Mouse (Mus musculus) spleen, postnatal 36 days (tissue): ENCODE measurements around the gene Rims1.

Experiments
- DNase-seq, 2 experiments: peaks; one replicate each; pipeline ENCODE4 v3.0.0; 2022; ENCODE audit warnings: low spot score in 2 of 2, mixed read lengths in 1 of 2

Gene Rims1

DNA sequence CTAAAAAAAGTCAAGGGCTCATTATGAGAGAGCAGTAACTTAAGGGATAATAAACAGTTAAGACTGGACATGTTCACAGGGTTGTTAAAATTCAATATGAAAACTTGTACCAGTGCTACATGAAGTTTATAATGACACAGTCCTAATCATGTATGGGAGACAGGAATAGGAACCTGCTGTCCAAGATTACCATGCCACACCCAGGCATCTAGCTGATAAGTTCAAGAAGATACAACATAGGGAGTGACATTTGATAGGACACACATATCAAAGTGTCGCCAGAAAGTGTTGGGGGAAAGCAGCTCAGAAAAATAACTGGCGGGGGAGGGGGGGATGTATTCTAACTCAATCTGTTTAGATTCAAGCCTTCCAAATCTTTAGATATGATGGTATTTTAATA, 449.6 kb downstream of the Rims1 start:
- no peak for DNase-seq

DNA sequence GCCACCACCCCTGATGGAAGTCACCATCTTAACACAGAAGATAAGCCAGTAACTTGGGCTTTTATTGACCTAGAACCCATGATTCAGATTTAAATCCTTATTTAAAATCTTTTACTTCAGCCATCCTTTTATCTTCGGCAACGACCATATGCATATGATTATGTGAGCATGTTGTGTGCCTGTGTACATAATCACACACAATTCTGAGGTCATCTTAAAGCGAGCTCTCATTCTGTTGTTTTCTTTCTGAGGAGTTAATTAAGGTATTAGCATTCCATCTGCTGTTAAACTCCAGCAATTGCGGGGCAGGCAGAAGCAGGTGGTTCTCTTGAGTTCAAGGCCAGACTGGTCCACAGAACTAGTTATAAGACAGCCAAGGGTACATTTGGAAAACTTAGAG, 452.1 kb downstream of the Rims1 start:
- no peak for DNase-seq

DNA sequence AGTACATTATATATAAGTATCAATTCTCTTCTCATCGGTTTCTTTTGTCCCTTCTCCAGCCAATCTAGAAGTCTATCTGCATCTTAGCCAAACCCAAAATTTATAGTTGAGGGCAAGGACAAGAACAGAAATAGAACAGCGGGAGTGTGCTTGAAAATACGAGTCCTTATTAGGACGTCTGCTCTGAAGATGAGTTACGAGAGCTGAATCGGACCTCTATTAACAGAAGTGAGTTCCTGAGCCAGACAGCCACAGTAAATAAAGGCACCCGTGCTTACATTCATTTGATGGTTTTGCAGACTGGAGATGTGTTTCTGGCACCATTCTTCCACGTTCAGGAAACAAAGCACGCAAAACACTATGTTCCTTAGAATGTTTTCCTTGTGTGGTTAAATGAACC, 466.9 kb downstream of the Rims1 start:
- no peak for DNase-seq

DNA sequence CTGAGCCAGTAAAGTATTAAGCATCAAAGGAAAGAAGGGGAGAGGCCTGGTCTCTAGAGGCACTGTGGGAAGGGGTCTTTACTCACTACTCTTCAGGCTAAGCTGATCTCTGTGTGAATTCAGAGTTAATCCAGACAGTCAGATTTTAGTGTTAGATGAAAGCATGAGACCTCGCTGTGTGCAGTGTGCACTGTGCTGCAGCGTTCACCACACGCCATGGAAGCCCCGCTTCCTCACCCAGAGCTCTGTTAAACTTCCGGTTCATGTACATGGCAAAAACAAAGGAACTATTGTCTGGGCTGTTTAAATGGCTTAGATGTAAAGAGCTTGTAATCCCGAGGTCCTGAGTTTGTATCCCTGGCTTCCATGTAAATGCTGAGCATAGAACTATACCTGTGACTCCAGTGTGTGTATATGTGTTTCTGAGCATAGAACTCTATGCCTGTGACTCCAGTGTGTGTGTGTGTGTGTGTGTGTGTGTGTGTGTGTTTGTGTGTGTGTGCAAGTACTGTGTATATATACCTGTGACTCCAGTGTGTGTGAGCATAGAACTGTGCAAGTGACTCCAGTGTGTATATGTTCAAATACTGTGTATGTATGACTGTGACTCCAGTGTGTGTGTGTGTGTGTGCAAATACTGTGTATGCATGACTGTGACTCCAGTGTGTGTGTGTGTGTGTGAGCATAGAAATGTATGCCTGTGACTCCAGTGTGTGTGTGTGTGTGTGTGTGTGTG, 484.7 kb downstream of the Rims1 start:
- no peak for DNase-seq

DNA sequence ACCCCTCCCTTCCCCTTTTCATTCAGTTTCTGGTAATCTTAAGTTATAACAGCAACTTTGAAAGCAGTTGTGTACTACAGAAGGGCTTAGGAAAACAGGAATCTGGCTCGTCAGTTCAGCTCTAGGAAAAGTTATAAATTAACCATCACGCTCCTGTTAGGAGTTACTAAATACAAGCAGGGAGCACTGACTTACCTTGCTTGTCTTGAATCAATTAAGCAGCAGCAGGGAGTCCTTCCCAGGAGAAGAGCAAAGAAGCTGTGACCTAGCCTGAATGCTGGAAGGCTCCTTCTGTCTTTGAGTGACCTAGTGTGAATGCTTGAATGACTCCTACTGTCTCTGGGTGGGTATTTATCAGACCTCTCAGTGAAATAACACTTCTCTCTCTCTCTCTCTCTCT, 490.3 kb downstream of the Rims1 start:
- DNase-seq = no peak

DNA sequence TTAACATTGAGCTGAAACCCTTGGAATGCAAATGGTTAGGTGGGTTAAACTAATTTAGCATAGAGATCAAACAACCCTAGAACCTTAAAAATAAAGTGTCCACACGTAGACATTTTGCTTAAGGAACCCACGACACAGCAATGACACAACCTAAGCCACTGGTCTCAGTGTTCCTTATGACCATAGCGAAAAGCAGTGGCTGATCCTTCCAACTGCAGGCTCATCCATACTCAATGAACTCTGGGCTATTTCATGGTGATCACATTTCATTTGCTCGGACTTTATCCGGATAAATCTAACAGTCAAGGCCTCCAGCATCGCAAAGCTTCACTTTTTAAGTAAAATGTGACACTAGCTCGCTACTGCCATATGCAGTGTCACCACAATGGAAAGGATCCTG, 494.3 kb downstream of the Rims1 start:
- DNase-seq = no peak

DNA sequence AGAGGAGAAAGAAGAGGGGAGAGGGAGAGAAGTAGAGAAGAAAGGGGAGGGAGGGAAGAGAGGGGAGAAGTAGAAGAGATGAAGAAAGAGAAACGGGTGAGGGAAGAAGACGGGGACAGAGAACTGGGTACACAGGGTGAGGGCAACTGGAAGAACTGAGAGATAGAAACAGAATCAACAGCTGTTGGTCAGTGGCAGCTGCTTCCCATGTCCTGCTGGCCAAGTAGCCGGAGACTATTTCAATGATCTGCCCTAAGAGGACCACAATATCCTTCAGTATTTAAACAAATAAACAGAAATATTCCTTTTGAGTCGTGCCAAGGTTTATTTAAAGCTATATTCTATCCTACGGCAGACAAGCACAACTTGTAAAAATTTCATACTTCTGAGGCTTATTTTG, 499.3 kb downstream of the Rims1 start:
- no peak for DNase-seq

DNA sequence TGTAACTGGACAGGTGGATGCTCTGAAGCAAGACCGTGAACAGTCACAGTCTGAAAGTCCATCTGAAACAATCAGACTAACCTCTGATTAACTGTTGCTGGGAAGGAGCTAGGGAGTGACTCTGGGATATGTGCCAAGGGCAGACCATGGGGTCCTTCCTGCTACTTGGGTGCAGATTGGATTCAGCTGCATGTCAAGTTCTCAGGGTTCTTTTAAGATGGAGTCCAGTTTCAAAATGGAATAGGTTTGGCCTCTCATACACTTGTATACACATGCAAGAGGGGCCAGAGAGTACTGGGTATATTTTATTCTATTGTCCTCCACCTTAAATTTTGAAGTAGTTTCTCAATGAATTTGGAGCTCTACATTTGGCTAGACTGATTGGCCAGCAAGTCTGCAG, 499.9 kb downstream of the Rims1 start:
- DNase-seq = no peak

DNA sequence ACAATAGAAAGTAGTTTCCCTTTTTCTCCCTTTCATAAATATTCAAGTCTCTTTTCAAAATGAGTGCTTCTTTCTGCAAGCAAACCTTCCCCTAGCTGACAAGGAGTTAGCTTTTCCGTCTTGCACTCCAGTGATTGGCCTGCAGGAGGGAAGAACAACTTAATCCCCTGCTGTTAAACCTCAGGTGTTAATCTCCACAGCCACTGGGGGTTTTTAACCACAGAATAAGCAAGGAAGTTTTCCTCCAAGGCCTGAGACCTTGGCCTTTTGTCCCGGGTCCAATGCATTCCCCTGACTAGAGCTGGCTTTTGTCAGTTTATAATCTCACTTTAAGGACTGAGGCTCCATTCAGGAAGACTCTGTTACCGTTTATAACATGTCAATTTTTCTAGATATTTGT, 511.8 kb downstream of the Rims1 start:
- no peak for DNase-seq

DNA sequence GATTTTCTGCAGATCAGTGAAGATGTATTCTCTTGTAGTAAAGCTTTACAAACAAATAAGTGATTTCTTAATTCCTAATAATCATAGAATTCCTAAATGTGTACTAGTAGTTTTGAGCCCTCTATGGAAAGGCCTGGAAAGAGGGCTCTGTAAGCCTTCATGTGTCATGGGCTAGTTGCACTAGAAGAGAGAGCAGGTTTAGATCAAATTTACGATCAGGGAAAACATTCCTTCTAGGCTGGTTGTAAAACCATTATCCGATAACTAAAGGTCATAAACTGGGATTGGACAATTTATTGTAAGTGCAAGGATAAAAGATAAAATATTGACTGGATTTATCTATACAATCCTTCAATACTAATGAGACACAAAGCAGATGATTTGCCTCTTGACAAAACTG, 512.5 kb downstream of the Rims1 start:
- DNase-seq = no peak

DNA sequence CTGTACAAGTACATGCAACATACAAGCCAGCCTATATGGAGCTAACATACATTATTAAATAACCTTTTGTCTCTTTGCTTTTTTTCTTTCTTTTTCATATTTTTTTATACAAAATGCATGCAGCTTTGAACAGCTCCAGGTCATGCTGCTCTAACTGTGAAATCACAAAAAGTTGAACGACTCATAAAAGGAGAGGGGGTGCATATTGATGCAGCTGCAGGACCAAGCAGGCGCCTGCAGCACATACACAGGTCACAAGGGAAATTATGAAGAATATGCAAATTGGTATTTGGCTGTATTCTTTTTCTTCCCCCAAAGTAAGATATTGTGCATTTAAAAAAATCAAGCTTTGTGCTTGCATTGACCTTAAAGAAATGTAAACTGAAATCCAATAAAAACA, 519.0 kb downstream of the Rims1 start:
- DNase-seq = no peak

DNA sequence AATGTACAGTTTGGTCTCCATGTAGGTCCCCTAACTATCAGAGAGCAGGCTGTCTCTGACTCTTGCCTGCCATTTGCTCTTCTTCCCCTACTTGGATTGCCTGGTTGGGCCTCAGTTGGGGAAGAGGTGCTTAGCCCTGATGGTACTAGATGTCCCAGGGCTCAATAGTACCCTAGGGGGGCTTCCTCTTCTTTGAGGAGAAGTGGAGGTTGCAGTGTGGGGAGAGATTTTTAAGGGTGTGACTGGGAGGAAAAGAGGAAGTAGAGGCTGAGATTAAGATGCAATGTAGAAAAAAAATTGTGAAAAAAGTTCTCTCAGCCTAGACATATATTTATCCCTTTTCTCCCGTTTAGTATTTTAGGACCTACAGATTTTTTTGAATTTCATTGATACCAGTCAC, 525.8 kb downstream of the Rims1 start:
- no peak for DNase-seq

DNA sequence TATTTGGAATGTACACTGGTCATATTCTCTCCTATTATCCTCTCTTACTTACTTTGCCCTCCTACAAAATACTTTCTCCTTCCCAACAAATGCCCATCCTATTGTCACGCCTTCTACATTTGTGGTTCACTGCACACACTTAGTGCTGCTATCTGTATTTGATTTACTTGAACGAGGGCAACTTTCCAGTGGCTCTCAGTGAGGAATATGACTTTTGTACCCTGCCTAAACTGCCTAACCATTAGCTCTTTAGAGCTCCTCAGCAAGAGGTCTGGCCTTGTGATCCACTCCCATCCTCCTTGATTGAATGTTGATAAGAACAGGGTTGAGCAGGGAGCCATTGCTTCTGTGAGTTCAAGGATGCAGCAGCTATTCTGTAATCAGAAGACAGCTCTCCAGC, 531.7 kb downstream of the Rims1 start:
- DNase-seq = no peak

DNA sequence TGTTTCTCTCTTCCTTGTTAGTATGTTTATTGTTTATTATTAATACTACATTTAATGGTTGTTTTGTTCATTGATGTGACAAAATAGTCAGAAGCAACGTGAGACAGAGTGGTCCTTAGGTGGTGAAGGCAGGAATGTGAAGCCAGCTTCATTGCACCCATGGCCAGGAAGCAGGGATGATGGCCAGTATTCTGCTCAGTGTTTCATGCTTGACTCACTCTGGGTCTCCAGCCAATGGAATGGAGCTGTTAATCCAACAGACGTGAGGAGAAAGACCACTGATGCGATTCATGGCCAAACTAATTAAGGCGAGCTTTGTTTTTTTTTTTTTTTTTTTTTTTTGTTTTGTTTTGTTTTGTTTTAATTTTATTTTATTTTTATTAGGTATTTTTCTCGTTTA, 535.7 kb downstream of the Rims1 start:
- DNase-seq = no peak

DNA sequence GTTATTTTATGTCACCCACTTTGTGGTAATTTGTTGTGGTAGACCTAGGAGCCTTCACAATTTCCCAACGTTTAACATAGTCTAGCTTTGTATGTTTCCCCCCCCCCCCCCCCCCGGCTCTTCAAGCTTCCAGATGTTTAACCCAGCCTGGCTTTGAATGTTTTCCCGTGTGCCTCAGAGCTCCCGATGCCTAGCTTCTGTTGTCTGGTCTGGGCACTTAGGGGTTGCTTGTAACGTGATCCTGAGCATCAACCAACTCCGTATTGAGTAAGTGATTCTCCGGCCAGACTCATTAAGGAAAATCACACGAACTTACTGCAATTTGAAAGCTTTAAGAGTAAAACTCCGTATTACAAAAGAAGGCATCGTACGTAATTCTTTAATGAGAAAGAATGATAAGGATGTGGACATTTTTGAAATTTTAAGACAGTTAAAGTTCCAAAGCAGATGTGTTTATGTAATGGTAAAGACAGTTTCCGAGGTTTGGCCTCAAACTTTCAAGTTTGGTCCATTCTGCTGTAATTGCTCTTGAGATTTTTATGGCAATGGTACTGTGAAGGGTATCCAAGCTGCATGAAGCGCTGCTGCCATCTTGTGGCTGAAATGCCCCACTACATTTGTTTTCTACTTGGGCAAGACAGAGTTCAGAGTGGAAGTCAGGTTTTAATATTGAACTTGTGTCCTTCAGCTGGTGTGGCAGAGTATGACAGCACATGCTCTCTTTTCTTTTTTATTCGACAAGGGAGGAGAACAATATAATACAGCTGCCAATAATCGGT, 537.0 kb downstream of the Rims1 start:
- DNase-seq = peak; percentile 25 to 29

DNA sequence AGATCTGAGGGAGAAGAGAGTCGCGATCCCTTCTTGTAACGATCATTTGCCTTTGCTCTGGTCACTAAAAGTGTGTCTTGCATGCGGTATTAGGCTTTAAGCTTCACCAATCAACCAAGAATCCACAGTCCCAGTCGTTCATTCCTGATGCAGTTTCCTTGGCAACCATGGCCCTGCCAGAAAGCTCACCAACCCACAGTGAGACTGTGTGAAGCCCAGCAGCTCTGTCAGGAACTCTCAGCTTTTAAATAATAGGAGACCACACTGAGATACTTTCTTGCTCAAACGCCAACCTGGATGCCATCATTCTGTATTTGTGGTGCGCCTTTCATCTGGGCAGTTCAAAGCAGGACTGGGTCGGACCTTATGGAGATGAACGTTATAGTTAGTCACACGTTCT, 539.3 kb downstream of the Rims1 start:
- no peak for DNase-seq

DNA sequence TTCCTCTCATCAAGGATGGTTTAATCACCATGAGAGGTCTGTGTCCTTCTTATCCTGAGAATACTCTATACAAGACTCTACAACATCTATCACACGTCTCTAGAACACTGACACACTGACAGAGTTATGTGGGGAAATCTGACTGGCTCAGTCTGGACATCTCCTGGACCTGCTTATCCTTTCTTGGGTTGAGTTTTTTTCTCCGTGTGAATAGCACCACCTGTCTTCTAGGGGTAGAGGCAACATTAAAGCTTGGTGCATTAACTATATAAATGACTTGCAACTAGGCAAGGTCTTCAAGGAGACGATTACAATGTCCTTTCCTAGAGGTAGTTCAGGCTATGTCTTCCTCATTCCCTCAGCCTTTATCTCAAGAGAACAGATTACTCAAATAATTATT, 540.3 kb downstream of the Rims1 start:
- no peak for DNase-seq

DNA sequence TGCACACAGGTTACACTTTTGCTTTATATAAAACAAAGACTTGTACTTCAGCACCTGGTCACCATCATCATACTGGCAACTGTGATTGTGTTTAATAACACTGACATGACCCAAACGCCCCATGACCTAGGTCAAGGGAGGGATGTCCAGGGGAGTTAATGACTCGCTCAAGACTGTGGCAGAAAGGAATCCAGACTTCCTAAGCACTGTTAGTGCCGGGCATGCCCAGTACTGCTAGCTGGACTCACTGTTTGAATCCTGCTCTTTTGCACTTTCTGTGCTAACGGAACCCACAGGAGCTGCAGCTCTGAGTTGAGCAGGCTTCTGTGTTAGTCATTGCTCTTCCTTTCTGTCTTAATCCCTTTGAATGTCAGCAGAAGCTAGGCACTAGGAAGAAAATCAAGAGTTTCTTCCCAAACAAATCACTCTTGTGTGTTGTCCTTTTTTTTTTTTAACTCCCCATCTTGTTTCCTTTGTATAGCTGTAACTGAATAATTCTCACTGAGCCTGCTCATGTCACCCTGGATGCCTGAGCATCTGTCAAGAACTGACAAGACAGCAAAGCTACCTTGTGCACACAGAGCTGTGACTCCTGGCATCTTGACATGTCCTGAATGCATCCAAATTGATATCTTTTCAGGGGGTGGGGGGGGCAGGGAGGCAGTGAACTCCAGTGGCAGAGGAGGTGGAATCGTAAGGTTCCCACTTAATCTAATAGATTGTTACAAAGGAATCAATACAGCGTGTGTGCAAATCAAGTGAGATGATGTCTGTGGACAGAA, 543.4 kb downstream of the Rims1 start:
- DNase-seq = no peak

DNA sequence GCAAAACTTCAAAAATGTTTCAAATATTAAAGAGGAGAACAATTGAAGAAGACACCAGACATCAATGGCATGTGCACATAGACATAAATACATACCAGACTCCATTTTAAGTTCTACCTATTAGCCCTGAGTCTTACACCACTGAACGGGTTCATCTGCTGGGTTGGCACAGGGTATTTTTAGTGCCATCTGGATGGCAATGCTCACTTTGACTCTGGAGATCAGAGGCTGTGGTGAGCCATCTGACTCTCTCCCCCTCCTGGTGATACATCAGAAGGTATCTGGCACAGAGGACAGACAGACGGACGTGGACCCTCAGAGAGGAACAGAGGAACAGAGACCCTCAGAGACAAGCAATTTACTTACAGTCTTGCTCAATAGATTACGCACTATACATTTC, 544.1 kb downstream of the Rims1 start:
- DNase-seq = no peak

DNA sequence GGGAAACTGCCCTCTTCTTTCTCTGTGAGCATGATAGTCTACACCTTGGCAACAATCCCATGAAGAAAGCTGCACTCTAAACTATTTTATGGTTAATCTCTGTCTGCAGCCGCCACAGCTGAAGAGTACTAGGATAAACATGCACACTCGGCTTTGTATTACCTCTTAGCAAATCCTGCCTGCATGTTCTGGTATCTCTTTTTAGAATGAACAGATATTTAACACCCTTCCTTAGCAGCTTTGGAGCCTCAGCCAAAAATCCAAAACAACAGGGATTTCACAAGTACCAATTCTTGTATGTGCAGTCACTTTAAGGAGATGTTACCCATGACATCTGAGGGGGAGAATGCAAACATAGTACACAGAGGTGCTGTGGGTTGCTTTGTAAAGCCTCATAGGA, 545.5 kb downstream of the Rims1 start:
- no peak for DNase-seq

DNA sequence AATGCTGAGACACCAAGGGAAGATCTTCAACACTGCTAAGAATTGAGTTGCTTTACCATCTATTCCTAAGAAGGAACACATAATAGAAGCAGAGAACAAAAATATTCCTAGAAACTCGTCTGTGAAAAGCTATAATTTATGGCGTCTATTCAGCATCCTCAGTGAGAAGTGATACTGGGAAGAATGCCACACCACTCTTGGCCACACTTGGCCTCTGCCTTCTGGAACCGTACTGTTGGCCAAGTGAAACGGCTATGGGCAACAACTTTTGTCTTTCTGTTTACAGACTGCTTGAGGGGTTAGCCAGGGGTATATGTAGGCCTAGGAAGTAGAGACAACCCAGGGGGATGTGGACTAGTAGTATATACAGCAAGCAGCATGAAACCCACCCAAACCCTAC, 547.4 kb downstream of the Rims1 start:
- DNase-seq = no peak

DNA sequence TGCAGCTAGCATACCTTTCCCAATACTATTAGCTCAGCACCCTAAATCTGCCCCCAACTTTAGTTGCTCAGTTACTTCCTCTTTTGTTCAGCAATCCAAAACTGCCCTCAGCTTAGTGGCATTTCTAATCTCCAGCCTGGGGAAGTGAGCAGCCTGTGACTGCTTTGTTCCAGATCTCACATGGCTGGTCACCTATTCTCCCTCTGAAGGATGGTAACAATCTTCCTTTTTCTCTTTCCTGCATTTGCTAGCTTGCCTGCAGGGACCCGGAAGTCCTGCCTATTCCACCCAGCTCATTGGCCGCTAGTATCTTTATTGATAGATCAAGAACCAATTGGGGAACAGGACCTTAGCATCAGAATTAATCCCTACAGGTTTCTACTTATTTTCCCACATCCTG, 551.5 kb downstream of the Rims1 start:
- DNase-seq = no peak

DNA sequence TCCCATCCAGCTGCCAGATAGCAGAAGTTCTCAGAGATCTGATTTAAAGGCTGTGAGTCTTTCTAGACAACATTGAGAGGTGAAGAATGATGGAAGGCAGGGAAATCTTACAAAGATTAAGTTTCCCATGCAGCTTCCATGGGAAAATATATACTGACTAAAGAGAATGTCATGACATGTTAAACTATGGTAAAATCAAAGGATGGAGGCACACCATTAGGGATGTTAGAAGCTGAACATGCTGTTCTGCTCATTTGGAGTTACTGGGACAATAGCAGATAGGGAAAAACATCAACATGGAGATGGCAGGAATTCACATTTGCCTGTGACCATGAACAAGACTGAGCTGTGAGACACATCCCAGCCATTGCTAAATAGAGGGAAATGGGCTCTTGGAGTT, 552.9 kb downstream of the Rims1 start:
- no peak for DNase-seq
